Mouse (Mus musculus): ENCODE measurements around the gene Cela2a. TPM values are rescaled to one million over a fixed set of nuclear protein-coding genes. Genes with fewer than 3 reads are reported as not detected.
A peak's percentile ranks its signal among the peaks of the same experiment; 100 is the strongest.
"Not testable (repeated sequence)": the region's sequence is repeated elsewhere in the genome, so short reads cannot be mapped to it uniquely, and the experiment has no call there.

Gene Cela2a
- polyA plus RNA-seq, 1 experiment from 2014 or later: not detected

GRCm38 (mm10) chr4:141792554-141793281 is 33.2 kb downstream of the Cela2a start:
- Histone ChIP-seq H3K9ac (peak overlapping the region; percentile 64; the same call in 1 of the 2 replicates), H3K4me1 (peaks cover 21% of the 10 kb centered on the region), H3K4me2 (replicated peaks) (peak overlapping the region; percentile 58), H3K36me3 (peaks cover 14% of the 10 kb centered on the region), H3K27ac (peak overlapping the region; percentile 94), H3K9me3 (replicated peaks) (no peaks in the 10 kb centered on the region), H3K27me3 (no peaks in the 10 kb centered on the region), H3K4me3 (peak overlapping the region; percentile 73)
- WGBS: 14% methylated on average over 10 of the region's 10 CpGs
- no peak for ATAC-seq (ENCODE audit: low FRiP score)

GRCm38 (mm10) chr4:141791951-141792350 is 34.0 kb downstream of the Cela2a start:
- Histone ChIP-seq H3K4me2 (replicated peaks) (no peak overlapping the region), H3K9ac (no peak overlapping the region), H3K4me3 (no peak overlapping the region), H3K36me3 (peaks cover 10% of the 10 kb centered on the region; the same call in 1 of the 2 replicates), H3K27ac (no peak overlapping the region), H3K27me3 (no peaks in the 10 kb centered on the region), H3K9me3 (replicated peaks) (no peaks in the 10 kb centered on the region), H3K4me1 (peaks cover 21% of the 10 kb centered on the region)
- 91% methylated on average over 8 of the region's 8 CpGs for WGBS
- no peak for ATAC-seq (ENCODE audit: low FRiP score)

- Histone ChIP-seq H3K4me3 (no peak overlapping the region), H3K4me2 (replicated peaks) (no peak overlapping the region), H3K9me3 (replicated peaks) (no peaks in the 10 kb centered on the region), H3K9ac (no peak overlapping the region), H3K27ac (no peak overlapping the region), H3K36me3 (0 out of 2 replicates have a peak, but pooled peaks cover 6% of the 10 kb centered on the region), H3K4me1 (peaks cover 21% of the 10 kb centered on the region), H3K27me3 (no peaks in the 10 kb centered on the region)
- ATAC-seq (ENCODE audit: low FRiP score): no peak
- 84% methylated on average over 7 of the region's 7 CpGs for WGBS
These were observed 34.5 kb downstream of the Cela2a start for GRCm38 (mm10) chr4:141791486-141791885.

- H3K9ac ChIP-seq: peak within 1 kb of the TSS; percentile 97
- peak; percentile 91 for ATAC-seq (ENCODE audit: low FRiP score)
- H3K4me1 ChIP-seq: peaks cover 19% of the 10 kb centered on the region
- H3K36me3 ChIP-seq: peaks cover 9% of the 10 kb centered on the region; the same call in 1 of the 2 replicates
- H3K9me3 ChIP-seq (replicated peaks): no peaks in the 10 kb centered on the region
- H3K27me3 ChIP-seq: no peaks in the 10 kb centered on the region
- H3K4me2 ChIP-seq (replicated peaks): peak within 1 kb of the TSS; percentile 86
- peak within 1 kb of the TSS; percentile 95 for H3K4me3 ChIP-seq
- under 1% methylated on average over 42 of the region's 42 CpGs for WGBS
- H3K27ac ChIP-seq: peak within 1 kb of the TSS; percentile 81
These were observed 35.4 kb downstream of the Cela2a start, which contains the start of gene Dnajc16 for GRCm38 (mm10) chr4:141790524-141790990. Dnajc16 (minus strand) TSS chr4:141790931.

- H3K4me3 ChIP-seq: peak overlapping the region; percentile 95
- 53% methylated on average over 3 of the region's 3 CpGs for WGBS
- H3K9ac ChIP-seq: peak overlapping the region; percentile 97
- no peaks in the 10 kb centered on the region for H3K27me3 ChIP-seq
- peaks cover 12% of the 10 kb centered on the region for H3K4me1 ChIP-seq
- H3K27ac ChIP-seq: no peak overlapping the region
- H3K4me2 ChIP-seq (replicated peaks): peak overlapping the region; percentile 86
- no peaks in the 10 kb centered on the region for H3K9me3 ChIP-seq (replicated peaks)
- H3K36me3 ChIP-seq: peaks cover 16% of the 10 kb centered on the region; the same call in 1 of the 2 replicates
- ATAC-seq (ENCODE audit: low FRiP score): no peak
These were observed 36.3 kb downstream of the Cela2a start for GRCm38 (mm10) chr4:141789564-141790218.

- H3K9me3 ChIP-seq (replicated peaks): no peaks in the 10 kb centered on the region
- H3K4me1 ChIP-seq: peaks cover 9% of the 10 kb centered on the region
- peaks cover 38% of the 10 kb centered on the region for H3K36me3 ChIP-seq
- ATAC-seq (ENCODE audit: low FRiP score): no peak
- no peak overlapping the region for H3K4me3 ChIP-seq
- 91% methylated on average over 7 of the region's 7 CpGs for WGBS
- H3K9ac ChIP-seq: no peak overlapping the region
- no peak overlapping the region for H3K27ac ChIP-seq
- no peaks in the 10 kb centered on the region for H3K27me3 ChIP-seq
- no peak overlapping the region for H3K4me2 ChIP-seq (replicated peaks)
These were observed 38.5 kb downstream of the Cela2a start for GRCm38 (mm10) chr4:141787462-141787861.

GRCm38 (mm10) chr4:141787046-141787445 is 38.9 kb downstream of the Cela2a start:
- no peaks in the 10 kb centered on the region for H3K27me3 ChIP-seq
- no peak for ATAC-seq (ENCODE audit: low FRiP score)
- 82% methylated on average over 6 of the region's 6 CpGs for WGBS
- no peaks in the 10 kb centered on the region for H3K9me3 ChIP-seq (replicated peaks)
- H3K36me3 ChIP-seq: peaks cover 42% of the 10 kb centered on the region
- no peak overlapping the region for H3K27ac ChIP-seq
- no peak overlapping the region for H3K4me2 ChIP-seq (replicated peaks)
- no peak overlapping the region for H3K9ac ChIP-seq
- no peak overlapping the region for H3K4me3 ChIP-seq
- H3K4me1 ChIP-seq: peaks cover 9% of the 10 kb centered on the region

GRCm38 (mm10) chr4:141786141-141786540 is 39.8 kb downstream of the Cela2a start:
- Histone ChIP-seq H3K9me3 (replicated peaks) (no peaks in the 10 kb centered on the region), H3K36me3 (peaks cover 51% of the 10 kb centered on the region), H3K9ac (no peak overlapping the region), H3K4me1 (peaks cover 8% of the 10 kb centered on the region), H3K27me3 (no peaks in the 10 kb centered on the region), H3K4me3 (no peak overlapping the region), H3K4me2 (replicated peaks) (no peak overlapping the region), H3K27ac (no peak overlapping the region)
- WGBS: 88% methylated on average over 13 of the region's 13 CpGs
- ATAC-seq (ENCODE audit: low FRiP score): no peak

- ATAC-seq (ENCODE audit: low FRiP score): no peak
- no peaks in the 10 kb centered on the region for H3K9me3 ChIP-seq (replicated peaks)
- no peak overlapping the region for H3K27ac ChIP-seq
- H3K4me2 ChIP-seq (replicated peaks): no peak overlapping the region
- H3K4me1 ChIP-seq: peaks cover 4% of the 10 kb centered on the region
- no peaks in the 10 kb centered on the region for H3K27me3 ChIP-seq
- H3K36me3 ChIP-seq: peaks cover 64% of the 10 kb centered on the region
- WGBS: 89% methylated on average over 5 of the region's 5 CpGs
- H3K4me3 ChIP-seq: no peak overlapping the region
- H3K9ac ChIP-seq: no peak overlapping the region
These were observed 41.1 kb downstream of the Cela2a start for GRCm38 (mm10) chr4:141784835-141785234.

- Histone ChIP-seq H3K9ac (no peak overlapping the region), H3K27ac (no peak overlapping the region), H3K9me3 (replicated peaks) (no peaks in the 10 kb centered on the region), H3K4me3 (no peak overlapping the region), H3K27me3 (no peaks in the 10 kb centered on the region), H3K4me2 (replicated peaks) (no peak overlapping the region), H3K36me3 (peaks cover 88% of the 10 kb centered on the region), H3K4me1 (no peaks in the 10 kb centered on the region)
- 96% methylated on average over 8 of the region's 8 CpGs for WGBS
- ATAC-seq (ENCODE audit: low FRiP score): no peak
These were observed 44.6 kb downstream of the Cela2a start for GRCm38 (mm10) chr4:141781201-141781985.

- Histone ChIP-seq H3K4me2 (replicated peaks) (no peak overlapping the region), H3K36me3 (peaks cover 91% of the 10 kb centered on the region), H3K27me3 (no peaks in the 10 kb centered on the region), H3K27ac (no peak overlapping the region), H3K4me1 (no peaks in the 10 kb centered on the region), H3K9me3 (replicated peaks) (no peaks in the 10 kb centered on the region), H3K9ac (no peak overlapping the region), H3K4me3 (no peak overlapping the region)
- 97% methylated on average over 8 of the region's 8 CpGs for WGBS
- ATAC-seq (ENCODE audit: low FRiP score): no peak
These were observed 46.1 kb downstream of the Cela2a start for GRCm38 (mm10) chr4:141779828-141780227.

GRCm38 (mm10) chr4:141773019-141773418 is 52.9 kb downstream of the Cela2a start:
- peaks cover 89% of the 10 kb centered on the region for H3K36me3 ChIP-seq
- ATAC-seq (ENCODE audit: low FRiP score); H3K9ac ChIP-seq; H3K27ac ChIP-seq; H3K9me3 ChIP-seq (replicated peaks); H3K27me3 ChIP-seq; H3K4me2 ChIP-seq (replicated peaks); H3K4me1 ChIP-seq; H3K4me3 ChIP-seq: not testable (repeated sequence)
- 82% methylated on average over 4 of the region's 4 CpGs for WGBS
